Mouse (Mus musculus) liver, postnatal 0 days (tissue): Measurements from ENCODE around the gene Sctr. TPM values are rescaled to one million over a fixed set of nuclear protein-coding genes. Genes with fewer than 3 reads are reported as not detected.

ENCODE experiments used
- ATAC-seq: fragments of 200-750 bp; cut with Nextera tagmentation; 2 replicates; pipeline ENCODE4 v1.8.0; 2017; ENCODE audit warnings: mild to moderate bottlenecking, moderate library complexity
- DNase-seq: peaks from one replicate; pipeline ENCODE4 v3.0.0-alpha.2; 2016
- H3K27ac ChIP-seq: fragments of 300-500 bp; sonication (generic); 2 replicates; pipeline ENCODE4 v1.5.1; 2014; ENCODE audit warnings: antibody characterized with exemption, moderate library complexity, mild to moderate bottlenecking, low read depth
- H3K27me3 ChIP-seq: fragments of 300-500 bp; sonication (generic); 2 replicates; pipeline ENCODE4 v1.6.1; 2014; ENCODE audit warnings: low read length, control low read depth, mixed read lengths; ENCODE audit not compliant: insufficient read depth
- H3K36me3 ChIP-seq: fragments of 300-500 bp; sonication (generic); replicated peaks from 2 replicates; pipeline ENCODE4 v1.6.1; 2014; ENCODE audit warnings: mild to moderate bottlenecking, control low read depth, low read length, moderate library complexity, mixed read lengths; ENCODE audit not compliant: insufficient read depth
- H3K4me1 ChIP-seq: fragments of 300-500 bp; sonication (generic); 2 replicates; pipeline ENCODE4 v1.6.1; 2014; ENCODE audit warnings: antibody characterized with exemption, mild to moderate bottlenecking, control low read depth; ENCODE audit not compliant: insufficient read depth
- H3K4me2 ChIP-seq: fragments of 300-500 bp; sonication (generic); 2 replicates; pipeline ENCODE4 v1.6.1; 2014; ENCODE audit warnings: low read depth, mild to moderate bottlenecking, low read length, moderate library complexity, mixed read lengths
- H3K4me3 ChIP-seq: fragments of 300-500 bp; sonication (generic); 2 replicates; pipeline ENCODE4 v1.5.1; 2014; ENCODE audit warnings: low read depth, low read length
- H3K9ac ChIP-seq: fragments of 300-500 bp; sonication (generic); replicated peaks from 2 replicates; pipeline ENCODE4 v1.6.1; 2014; ENCODE audit warnings: mild to moderate bottlenecking, moderate library complexity
- H3K9me3 ChIP-seq: fragments of 300-500 bp; sonication (generic); 2 replicates; pipeline ENCODE4 v1.6.1; 2016; ENCODE audit warnings: mild to moderate bottlenecking, control low read depth, low read length, mixed read lengths
- CTCF ChIP-seq: sonication (generic); IDR thresholded peaks from 2 replicates; pipeline ENCODE4 v1.5.1; 2016; ENCODE audit warnings: antibody characterized with exemption, low read depth
- EP300 ChIP-seq: IDR thresholded peaks from 2 replicates; pipeline ENCODE4 v1.6.1; 2016; ENCODE audit warnings: antibody characterized with exemption, low read depth, mild to moderate bottlenecking
- WGBS: fragments of 180-500 bp; shearing (Covaris S2); extraction: QIAGEN DNeasy Blood & Tissue Kit; methylation state at CpG from one replicate; pipeline ENCODE4 v1.1.7; 2014; ENCODE audit not compliant: insufficient replicate concordance; 5-methylcytosine and 5-hydroxymethylcytosine counted together
- polyA plus RNA-seq: library from polyadenylated mRNA; unstranded; fragments of >200 nt; fragmentation: Nextera tagmentation; extraction: Ambion mirVana; gene quantifications from 2 replicates; pipeline ENCODE4 v1.2.1, GENCODE M21; 2015

The Sctr gene
- polyA plus RNA-seq, 1 experiment from 2014 or later, result 0.05 TPM

DNA sequence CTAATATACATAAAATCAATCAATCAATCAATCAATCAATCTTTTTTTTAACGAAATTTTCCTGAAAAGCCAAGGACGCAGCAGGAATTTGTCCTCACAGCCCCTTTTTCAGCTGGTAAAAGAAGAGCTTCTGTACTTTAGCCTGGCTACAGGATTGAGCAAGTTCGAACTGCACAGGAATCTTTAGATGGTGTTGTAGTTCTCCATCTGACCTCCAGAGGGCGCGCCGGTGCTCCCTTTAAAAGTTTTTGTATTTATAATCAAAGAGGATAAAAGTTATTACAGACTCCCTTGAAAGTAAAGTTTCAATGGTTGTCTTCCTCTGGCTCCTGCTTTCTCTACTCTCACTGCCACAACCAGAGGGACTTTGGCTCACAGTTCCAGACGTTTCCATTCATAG is 91.6 kb downstream of the Sctr start:
- H3K36me3 ChIP-seq, result no peaks in the 10 kb centered on the region
- H3K4me1 ChIP-seq, result peaks cover 7% of the 10 kb centered on the region
- H3K27ac ChIP-seq, result no peak overlapping the region
- no peaks in the 10 kb centered on the region for H3K9me3 ChIP-seq
- H3K4me2 ChIP-seq, result no peak overlapping the region
- H3K9ac ChIP-seq, result no peak overlapping the region
- ATAC-seq (no peak), DNase-seq (peak; percentile 73)
- H3K4me3 ChIP-seq, result no peak overlapping the region
- no peaks in the 10 kb centered on the region for H3K27me3 ChIP-seq
- WGBS, result 7% methylated on average over 7 of the region's 7 CpGs
- TF ChIP-seq CTCF, result peak; percentile 79
- no peak for TF ChIP-seq EP300

DNA sequence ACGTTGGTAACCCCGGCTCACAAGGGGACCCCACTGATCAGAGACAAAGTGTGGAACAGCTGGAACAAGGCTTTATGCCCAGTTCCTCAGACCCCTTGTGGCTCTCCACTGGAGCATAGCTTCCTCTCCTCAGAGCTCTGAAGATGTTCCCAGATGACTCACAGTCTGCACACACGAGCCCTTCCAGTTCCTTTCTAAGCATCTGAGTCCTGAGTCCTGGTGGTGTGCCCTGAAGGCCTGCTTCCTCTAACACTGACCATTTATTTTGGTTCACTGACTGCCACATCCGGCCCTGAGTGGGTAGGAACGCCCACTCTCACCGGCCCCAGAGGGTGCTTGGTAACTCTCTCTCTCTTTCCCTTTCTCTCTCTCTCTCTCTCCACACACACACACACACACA is 92.8 kb downstream of the Sctr start:
- Histone ChIP-seq H3K27me3 (no peaks in the 10 kb centered on the region), H3K4me1 (peaks cover 7% of the 10 kb centered on the region), H3K9me3 (no peaks in the 10 kb centered on the region), H3K36me3 (no peaks in the 10 kb centered on the region), H3K27ac (peak overlapping the region; percentile 44), H3K4me2 (no peak overlapping the region), H3K9ac (no peak overlapping the region), H3K4me3 (no peak overlapping the region)
- WGBS, result 25% methylated on average over 6 of the region's 6 CpGs
- no peak for TF ChIP-seq CTCF
- DNase-seq, result peak; percentile 43
- ATAC-seq, result peak; percentile 55

DNA sequence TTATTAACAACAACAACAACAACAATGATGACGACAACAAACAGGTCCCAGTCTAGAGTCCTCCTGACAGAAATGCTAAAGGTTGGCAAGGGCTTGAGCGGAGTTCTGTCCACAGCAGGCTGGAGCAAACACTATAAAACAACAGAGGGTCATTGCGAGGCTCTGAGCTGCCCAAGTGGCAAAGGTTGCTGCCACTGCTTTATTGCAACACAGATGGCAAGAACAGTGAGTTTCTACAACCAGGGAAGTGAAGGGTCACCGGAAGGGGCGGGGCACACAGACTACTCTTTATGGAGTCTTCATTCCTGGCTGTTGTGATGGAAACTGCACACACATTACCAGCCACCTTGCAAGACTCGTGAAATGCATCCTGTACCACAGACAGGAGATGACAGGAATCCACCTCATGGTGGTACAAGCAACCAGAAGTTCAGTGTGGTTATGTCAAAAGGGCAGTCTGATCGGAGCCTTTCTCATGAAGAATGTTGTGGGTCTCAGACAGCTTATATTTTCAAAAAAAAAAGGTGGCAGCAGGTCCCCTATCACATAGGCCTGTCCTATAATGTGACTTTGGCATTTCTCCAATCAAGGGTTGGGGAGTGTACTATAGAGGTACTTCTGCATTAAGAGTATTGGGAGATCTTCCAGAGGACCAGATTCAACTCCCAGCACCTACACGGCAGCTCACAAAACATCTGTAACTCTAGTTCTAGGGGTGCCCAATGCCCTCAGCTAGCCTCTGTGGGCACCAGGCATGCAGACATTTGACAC is 93.9 kb downstream of the Sctr start:
- Histone ChIP-seq H3K9me3 (no peaks in the 10 kb centered on the region), H3K27ac (peak overlapping the region; percentile 44), H3K27me3 (no peaks in the 10 kb centered on the region), H3K36me3 (no peaks in the 10 kb centered on the region), H3K4me1 (peaks cover 7% of the 10 kb centered on the region), H3K4me2 (no peak overlapping the region), H3K9ac (no peak overlapping the region), H3K4me3 (no peak overlapping the region)
- DNase-seq, result peak; percentile 74
- TF ChIP-seq EP300 (peak; percentile 75), CTCF (no peak)
- ATAC-seq, result peak; percentile 86
- WGBS, result 60% methylated on average over 8 of the region's 8 CpGs

- 76% methylated on average over 3 of the region's 3 CpGs for WGBS
- no peak overlapping the region for H3K4me3 ChIP-seq
- no peaks in the 10 kb centered on the region for H3K9me3 ChIP-seq
- TF ChIP-seq CTCF, result no peak
- no peak for TF ChIP-seq EP300
- H3K27ac ChIP-seq, result peak overlapping the region; percentile 44
- peaks cover 7% of the 10 kb centered on the region for H3K4me1 ChIP-seq
- no peaks in the 10 kb centered on the region for H3K36me3 ChIP-seq
- ATAC-seq (no peak), DNase-seq (no peak)
- H3K9ac ChIP-seq, result no peak overlapping the region
- H3K27me3 ChIP-seq, result no peaks in the 10 kb centered on the region
- H3K4me2 ChIP-seq, result no peak overlapping the region
Observed at GRCm38 (mm10) chr1:120101227-120101609, 94.5 kb downstream of the Sctr start.

- no peak overlapping the region for H3K4me3 ChIP-seq
- H3K36me3 ChIP-seq, result no peaks in the 10 kb centered on the region
- WGBS, result 48% methylated on average over 5 of the region's 5 CpGs
- H3K4me2 ChIP-seq, result no peak overlapping the region; the same call in 1 of the 2 replicates
- peak; percentile 80 for ATAC-seq
- no peak overlapping the region for H3K27ac ChIP-seq
- peak; percentile 66 for DNase-seq
- no peak overlapping the region for H3K9ac ChIP-seq
- peaks cover 3% of the 10 kb centered on the region; the same call in 1 of the 2 replicates for H3K4me1 ChIP-seq
- no peaks in the 10 kb centered on the region for H3K9me3 ChIP-seq
- no peaks in the 10 kb centered on the region for H3K27me3 ChIP-seq
- TF ChIP-seq CTCF (peak; percentile 47), EP300 (no peak)
Observed at GRCm38 (mm10) chr1:120105556-120105959, 98.9 kb downstream of the Sctr start.

GRCm38 (mm10) chr1:120109741-120110432 is 103.2 kb downstream of the Sctr start:
- TF ChIP-seq CTCF, result no peak
- no peak for TF ChIP-seq EP300
- no peak for DNase-seq
- WGBS, result 80% methylated on average over 19 of the region's 19 CpGs
- Histone ChIP-seq H3K36me3 (peaks cover 26% of the 10 kb centered on the region), H3K4me2 (no peak overlapping the region), H3K4me3 (no peak overlapping the region), H3K9ac (no peak overlapping the region), H3K4me1 (no peaks in the 10 kb centered on the region), H3K9me3 (no peaks in the 10 kb centered on the region), H3K27me3 (no peaks in the 10 kb centered on the region), H3K27ac (no peak overlapping the region)
- no peak for ATAC-seq
